Mouse (Mus musculus) adrenal gland, adult 8-10 months (tissue): Measurements from ENCODE around the gene Teddm2. TPM values are rescaled to one million over a fixed set of nuclear protein-coding genes. Genes with fewer than 3 reads are reported as not detected.

Experiments used
- DNase-seq: peaks from one replicate; pipeline ENCODE4 v3.0.0; 2022
- microRNA-seq, 2 experiments: library from miRNA; unstranded; fragments of <30 nt; microRNA quantifications; one replicate each; pipeline ENCODE4 v1.2.0; 2022
- total RNA-seq, 4 experiments: library from RNA; stranded (reverse); gene quantifications; 2 replicates each; pipeline ENCODE4 v1.2.4; 2022

The Teddm2 gene
- total RNA-seq, 4 experiments from 2014 or later: 0.24 to 1.1 (median 0.59) TPM

DNA sequence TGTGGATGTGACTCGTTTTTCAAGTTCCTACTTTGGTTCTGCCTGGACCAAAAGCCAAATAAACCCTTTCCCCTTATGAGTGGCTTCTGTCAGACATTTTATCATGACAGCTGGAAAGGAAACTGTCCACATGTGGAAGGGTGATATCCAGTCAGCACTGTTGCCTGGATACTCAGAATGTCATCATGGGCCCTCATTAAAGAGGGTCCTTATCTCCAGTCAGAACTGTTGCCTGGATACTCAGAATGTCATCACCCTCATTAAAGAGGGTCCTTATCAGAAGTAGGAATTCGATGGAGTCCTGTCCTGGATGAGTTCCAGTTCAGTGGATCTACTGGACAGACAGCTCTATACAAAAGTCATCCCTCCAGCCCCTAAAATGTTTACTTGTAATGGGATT is 85.8 kb downstream of the Teddm2 start:
- no peak for DNase-seq

GRCm38 (mm10) chr1:153807390-153807993 is 92.5 kb downstream of the Teddm2 start:
- peak; percentile 30 for DNase-seq

DNA sequence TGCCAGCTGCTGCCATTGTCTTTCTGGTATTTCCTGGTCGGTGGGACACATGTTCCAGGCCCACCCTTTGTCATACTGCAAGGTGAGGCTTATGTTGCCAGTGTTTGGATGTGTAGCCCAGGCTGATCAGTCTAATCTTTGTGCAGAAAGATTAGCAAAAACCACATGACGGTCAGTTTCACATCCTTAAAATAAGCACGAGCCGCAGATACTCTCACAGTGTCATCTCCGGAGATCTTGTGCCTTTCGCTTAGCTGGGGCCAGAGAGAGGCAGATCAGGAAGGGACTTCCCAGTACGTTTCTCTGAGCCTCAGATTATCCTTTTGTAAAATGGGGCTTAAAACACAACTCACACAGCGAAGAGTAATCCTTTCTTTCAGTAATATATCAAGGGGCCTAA is 96.5 kb downstream of the Teddm2 start:
- DNase-seq: no peak

- DNase-seq: no peak
Measured at GRCm38 (mm10) chr1:153802691-153803090, 97.3 kb downstream of the Teddm2 start.

Small RNAs within 50 kb of the gene (microRNA-seq; reads per million reads assigned to microRNA genes)
- gene Mir8114: 8.6 to 12.2 reads per million in 2 experiments

Other genes starting within 250 kb of the Teddm2 start
- under 1 TPM; 0.03 to 0.25 (median 0.15) TPM for gene Rgs8, start 247.2 kb downstream of the Teddm2 start, total RNA-seq
- gene Rgs16, start 159.9 kb downstream of the Teddm2 start, total RNA-seq: 10 to 100 TPM in 1 of 4 experiments, 1 to 10 TPM in 3; 2.5 to 18.0 (median 4.7) TPM
- 10 to 100 TPM in 3 of 4 experiments, 1 to 10 TPM in 1; 9.7 to 25.3 (median 16.9) TPM for gene Rnasel, start 150.8 kb downstream of the Teddm2 start, total RNA-seq
- gene Rgsl1, start 56.1 kb downstream of the Teddm2 start, total RNA-seq: under 1 TPM in 3 of 4 experiments, not detected in 1; 0.10 to 0.65 (median 0.62) TPM
- under 1 TPM in 1 of 4 experiments, not detected in 3; 0.14 TPM for gene Teddm1b, start 25.9 kb downstream of the Teddm2 start, total RNA-seq
- gene Teddm1a, start 8.5 kb downstream of the Teddm2 start, total RNA-seq: not detected
- 1,000 to 10,000 TPM; 1,068 to 1,277 (median 1,158) TPM for gene Glul, start 284 bp downstream of the Teddm2 start, total RNA-seq